Mouse (Mus musculus) urinary bladder, postnatal 36 days (tissue): ENCODE results near the gene Sec24b.

Experiments used
- DNase-seq, 2 experiments: peaks; one replicate each; pipeline ENCODE4 v3.0.0; 2022; ENCODE audit warnings: low spot score in 2 of 2, mixed read lengths in 1 of 2

The Sec24b gene

GRCm38 (mm10) chr3:129979510-129979909 is 81.8 kb downstream of the Sec24b start:
- no peak for DNase-seq

- DNase-seq = no peak
Observed at GRCm38 (mm10) chr3:129978716-129979115, 82.6 kb downstream of the Sec24b start.

- DNase-seq = no peak
Observed at GRCm38 (mm10) chr3:129976317-129976716, 85.0 kb downstream of the Sec24b start.

- DNase-seq = no peak
Observed at GRCm38 (mm10) chr3:129970529-129971515, 90.5 kb downstream of the Sec24b start.

GRCm38 (mm10) chr3:129969432-129970395 is 91.6 kb downstream of the Sec24b start, which contains the start of gene Mcub:
Gene Mcub (minus strand): TSS chr3:129970206.
- peak; percentile 32 to 39 for DNase-seq

- no peak for DNase-seq
Observed at GRCm38 (mm10) chr3:129969031-129969430, 92.3 kb downstream of the Sec24b start.

- no peak for DNase-seq
Observed at GRCm38 (mm10) chr3:129967874-129968273, 93.5 kb downstream of the Sec24b start.

- no peak for DNase-seq
Observed at GRCm38 (mm10) chr3:129964681-129965080, 96.7 kb downstream of the Sec24b start.

- DNase-seq = no peak
Observed at GRCm38 (mm10) chr3:129962533-129962932, 98.8 kb downstream of the Sec24b start.

GRCm38 (mm10) chr3:129953296-129953695 is 108.1 kb downstream of the Sec24b start:
- DNase-seq = no peak

- DNase-seq = no peak
Observed at GRCm38 (mm10) chr3:129949158-129949773, 112.1 kb downstream of the Sec24b start.

- DNase-seq = peak in 1 of 2 experiments; percentile 2
Observed at GRCm38 (mm10) chr3:129948359-129948758, 113.0 kb downstream of the Sec24b start.

GRCm38 (mm10) chr3:129946217-129946914 is 115.0 kb downstream of the Sec24b start:
- no peak for DNase-seq

- DNase-seq = no peak
Observed at GRCm38 (mm10) chr3:129943813-129944212, 117.5 kb downstream of the Sec24b start.

GRCm38 (mm10) chr3:129941291-129941690 is 120.1 kb downstream of the Sec24b start:
- no peak for DNase-seq

GRCm38 (mm10) chr3:129940780-129941179 is 120.6 kb downstream of the Sec24b start:
- DNase-seq = no peak

GRCm38 (mm10) chr3:129939058-129939457 is 122.3 kb downstream of the Sec24b start:
- DNase-seq = no peak

GRCm38 (mm10) chr3:129937848-129938247 is 123.5 kb downstream of the Sec24b start:
- peak; percentile 8 to 51 for DNase-seq

- peak in 1 of 2 experiments; percentile 17 for DNase-seq
Observed at GRCm38 (mm10) chr3:129936561-129936960, 124.8 kb downstream of the Sec24b start.
